Mouse (Mus musculus): ENCODE data around the gene Abhd17c.
"Not testable (repeated sequence)": the region's sequence is repeated elsewhere in the genome, so short reads cannot be mapped to it uniquely, and the experiment has no call there.

Abhd17c gene

GRCm38 (mm10) chr7:84152821-84153220 lies 1.1 kb upstream of the Abhd17c start:
- DNase-seq (ENCODE audit: extremely low spot score), result no peak

GRCm38 (mm10) chr7:84152374-84152773 lies 681 bp upstream of the Abhd17c start:
- no peak for DNase-seq (ENCODE audit: extremely low spot score)

- peak; percentile 97 for DNase-seq (ENCODE audit: extremely low spot score)
These were observed 254 bp upstream of the Abhd17c start for GRCm38 (mm10) chr7:84151960-84152334.

- no peak for DNase-seq (ENCODE audit: extremely low spot score)
These were observed 1.2 kb downstream of the Abhd17c start for GRCm38 (mm10) chr7:84150361-84151000.

- DNase-seq (ENCODE audit: extremely low spot score), result no peak
These were observed 1.9 kb downstream of the Abhd17c start for GRCm38 (mm10) chr7:84149821-84150220.

- no peak for DNase-seq (ENCODE audit: extremely low spot score)
These were observed 2.8 kb downstream of the Abhd17c start for GRCm38 (mm10) chr7:84148896-84149295.

GRCm38 (mm10) chr7:84147746-84148145 lies 3.9 kb downstream of the Abhd17c start:
- no peak for DNase-seq (ENCODE audit: extremely low spot score)

- DNase-seq (ENCODE audit: extremely low spot score), result no peak
These were observed 6.1 kb downstream of the Abhd17c start for GRCm38 (mm10) chr7:84145633-84146032.

- DNase-seq (ENCODE audit: extremely low spot score), result no peak
These were observed 8.8 kb downstream of the Abhd17c start for GRCm38 (mm10) chr7:84142736-84143473.

- DNase-seq (ENCODE audit: extremely low spot score), result no peak
These were observed 9.5 kb downstream of the Abhd17c start for GRCm38 (mm10) chr7:84142196-84142595.

- DNase-seq (ENCODE audit: extremely low spot score), result no peak
These were observed 12.1 kb downstream of the Abhd17c start for GRCm38 (mm10) chr7:84139566-84139965.

- DNase-seq (ENCODE audit: extremely low spot score), result no peak
These were observed 13.0 kb downstream of the Abhd17c start for GRCm38 (mm10) chr7:84138731-84139130.

GRCm38 (mm10) chr7:84137779-84138178 lies 13.9 kb downstream of the Abhd17c start:
- DNase-seq (ENCODE audit: extremely low spot score), result no peak

- no peak for DNase-seq (ENCODE audit: extremely low spot score)
These were observed 15.6 kb downstream of the Abhd17c start for GRCm38 (mm10) chr7:84135799-84136700.

GRCm38 (mm10) chr7:84132704-84133103 lies 19.0 kb downstream of the Abhd17c start:
- no peak for DNase-seq (ENCODE audit: extremely low spot score)

GRCm38 (mm10) chr7:84131736-84132135 lies 20.0 kb downstream of the Abhd17c start:
- DNase-seq (ENCODE audit: extremely low spot score), result no peak

GRCm38 (mm10) chr7:84128661-84129060 lies 23.0 kb downstream of the Abhd17c start:
- no peak for DNase-seq (ENCODE audit: extremely low spot score)

GRCm38 (mm10) chr7:84125730-84126129 lies 26.0 kb downstream of the Abhd17c start:
- DNase-seq (ENCODE audit: extremely low spot score), result no peak

- not testable (repeated sequence) for DNase-seq (ENCODE audit: extremely low spot score)
These were observed 28.0 kb downstream of the Abhd17c start for GRCm38 (mm10) chr7:84123651-84124050.

- DNase-seq (ENCODE audit: extremely low spot score), result no peak
These were observed 29.9 kb downstream of the Abhd17c start for GRCm38 (mm10) chr7:84121778-84122177.

GRCm38 (mm10) chr7:84120142-84120760 lies 31.4 kb downstream of the Abhd17c start:
- DNase-seq (ENCODE audit: extremely low spot score), result no peak

All from embryo, embryonic 9.5 days (tissue).